Mouse (Mus musculus) ES-E14 (cell line): Measurements from ENCODE around the gene Gm13696. TPM values are rescaled to one million over a fixed set of nuclear protein-coding genes. Genes with fewer than 3 reads are reported as not detected.
"Not testable (repeated sequence)": the region's sequence is repeated elsewhere in the genome, so short reads cannot be mapped to it uniquely, and the experiment has no call there.

Experiments
- DNase-seq: peaks from one replicate; pipeline ENCODE4 v3.0.0-alpha.2; 2013; ENCODE audit warnings: low read depth, low spot score
- H3K27ac ChIP-seq: 2 replicates; pipeline ENCODE4 v1.5.1; 2012; ENCODE audit warnings: low read depth, mild to moderate bottlenecking, low read length, moderate library complexity, mixed read lengths; ENCODE audit not compliant: poor library complexity, insufficient read depth, severe bottlenecking
- H3K36me3 ChIP-seq: 2 replicates; pipeline ENCODE4 v1.6.1; 2012; ENCODE audit warnings: mild to moderate bottlenecking, low read length, moderate library complexity, mixed read lengths; ENCODE audit not compliant: control insufficient read depth, poor library complexity, insufficient read depth, severe bottlenecking
- H3K4me1 ChIP-seq, 2 experiments: fragments of 150-350 bp in 1 of 2; sonication (generic) in 1 of 2; 2 replicates each; pipeline ENCODE4 v1.6.1; 2012; ENCODE audit warnings: low read length in 2 of 2, mild to moderate bottlenecking in 1 of 2, mixed read lengths in 1 of 2; ENCODE audit not compliant: control insufficient read depth in 2 of 2, insufficient read depth in 2 of 2, poor library complexity in 1 of 2
- H3K4me3 ChIP-seq, 2 experiments: fragments of 150-350 bp in 1 of 2; sonication (generic) in 1 of 2; 2 replicates each; pipeline ENCODE4 v1.5.1; 2012; ENCODE audit warnings: low read length in 2 of 2, low read depth in 1 of 2, mild to moderate bottlenecking in 1 of 2, mixed read lengths in 1 of 2; ENCODE audit not compliant: insufficient read depth in 1 of 2, poor library complexity in 1 of 2, severe bottlenecking in 1 of 2
- H3K9ac ChIP-seq: 2 replicates; pipeline ENCODE4 v1.6.1; 2012; ENCODE audit warnings: low read depth, mild to moderate bottlenecking, low read length, mixed read lengths; ENCODE audit not compliant: poor library complexity, insufficient read depth, severe bottlenecking
- H3K9me3 ChIP-seq: fragments of 150-350 bp; sonication (generic); 2 replicates; pipeline ENCODE4 v1.6.1; 2012; ENCODE audit warnings: low read depth, mild to moderate bottlenecking, low read length; ENCODE audit not compliant: control insufficient read depth, insufficient read depth
- CHD2 ChIP-seq: IDR thresholded peaks from 2 replicates; pipeline ENCODE4 v1.6.1; 2014; ENCODE audit warnings: mild to moderate bottlenecking, low read depth, low read length, inconsistent platforms
- HCFC1 ChIP-seq: IDR thresholded peaks from 2 replicates; pipeline ENCODE4 v1.6.1; 2012; ENCODE audit warnings: low read length, inconsistent platforms, borderline replicate concordance; ENCODE audit not compliant: insufficient read depth
- MAFK ChIP-seq: IDR thresholded peaks from 2 replicates; pipeline ENCODE4 v1.6.1; 2014; ENCODE audit warnings: mild to moderate bottlenecking, low read depth, low read length, inconsistent platforms; ENCODE audit not compliant: insufficient read depth
- ZC3H11A ChIP-seq: IDR thresholded peaks from 2 replicates; pipeline ENCODE4 v1.6.1; 2012; ENCODE audit warnings: low read depth, mild to moderate bottlenecking, inconsistent platforms, low read length, borderline replicate concordance
- ZNF384 ChIP-seq: IDR thresholded peaks from 2 replicates; pipeline ENCODE4 v1.6.1; 2012; ENCODE audit warnings: low read depth, low read length, inconsistent platforms
- in situ Hi-C, 2 experiments: fragments of 600-800 bp; cut with MboI; formaldehyde crosslinking; loops; one replicate each; pipeline ENCODE4 v1.15.1; 2025; ENCODE audit warnings: low sequenced_read_pairs in 2 of 2, inconsistent platforms in 1 of 2; ENCODE audit not compliant: unreplicated experiment in 2 of 2
- total RNA-seq: library from RNA; depleted of rRNA; stranded (reverse); fragments of 300-350 nt; gene quantifications from 2 replicates; pipeline ENCODE4 v1.2.3, GENCODE M21; 2012; rRNA removed

The Gm13696 gene
- 3.7 and 5.8 TPM in 2 replicates for total RNA-seq

- H3K4me3 ChIP-seq, DNase-seq, H3K4me1 ChIP-seq, H3K9ac ChIP-seq, H3K9me3 ChIP-seq, H3K27ac ChIP-seq, in situ Hi-C loops, H3K36me3 ChIP-seq: not testable (repeated sequence)
These were observed at the start of gene Gm13696 for GRCm38 (mm10) chr2:83972823-83973222. Gene Gm13696, plus strand, starts transcription at chr2:83973123.

- no peak overlapping the region for H3K4me3 ChIP-seq
- H3K9ac ChIP-seq = no peak overlapping the region
- in situ Hi-C loops = no loop called here
- H3K4me1 ChIP-seq = no peaks in the 10 kb centered on the region
- no peaks in the 10 kb centered on the region for H3K36me3 ChIP-seq
- TF ChIP-seq CHD2 = no peak
- no peak for TF ChIP-seq HCFC1
- no peak for TF ChIP-seq ZNF384
- TF ChIP-seq MAFK = no peak
- no peak for TF ChIP-seq ZC3H11A
- no peaks in the 10 kb centered on the region for H3K9me3 ChIP-seq
- H3K27ac ChIP-seq = no peak overlapping the region
- no peak for DNase-seq
These were observed 43.3 kb upstream of the Gm13696 start for GRCm38 (mm10) chr2:83929478-83930088.

GRCm38 (mm10) chr2:83940931-83941361 is 32.0 kb upstream of the Gm13696 start, which contains the start of gene Zswim2:
Gene Zswim2, minus strand, starts transcription at chr2:83941228.
- Histone ChIP-seq H3K9ac (no peak within 1 kb of the TSS), H3K9me3 (no peaks in the 10 kb centered on the region), H3K27ac (no peak within 1 kb of the TSS), H3K4me1 (no peaks in the 10 kb centered on the region), H3K36me3 (no peaks in the 10 kb centered on the region), H3K4me3 (no peak within 1 kb of the TSS; a peak in 2 of 4 replicates)
- peak; percentile 54 for DNase-seq
- no peak for TF ChIP-seq ZC3H11A
- no peak for TF ChIP-seq HCFC1
- no peak for TF ChIP-seq ZNF384
- no peak for TF ChIP-seq CHD2
- no peak for TF ChIP-seq MAFK
- in situ Hi-C loops = no loop called here

GRCm38 (mm10) chr2:83941378-83941777 is 31.5 kb upstream of the Gm13696 start:
- H3K4me3 ChIP-seq = no peak overlapping the region
- no peaks in the 10 kb centered on the region for H3K36me3 ChIP-seq
- TF ChIP-seq ZC3H11A = no peak
- no peak for TF ChIP-seq HCFC1
- no peak for TF ChIP-seq MAFK
- no peak for TF ChIP-seq CHD2
- H3K9me3 ChIP-seq = no peaks in the 10 kb centered on the region
- no peak overlapping the region for H3K9ac ChIP-seq
- DNase-seq = no peak
- in situ Hi-C loops = no loop called here
- no peaks in the 10 kb centered on the region for H3K4me1 ChIP-seq
- H3K27ac ChIP-seq = no peak overlapping the region

GRCm38 (mm10) chr2:83941792-83942191 is 31.1 kb upstream of the Gm13696 start:
- Histone ChIP-seq H3K27ac (no peak overlapping the region), H3K4me1 (no peaks in the 10 kb centered on the region), H3K4me3 (no peak overlapping the region), H3K36me3 (no peaks in the 10 kb centered on the region), H3K9me3 (no peaks in the 10 kb centered on the region), H3K9ac (no peak overlapping the region)
- DNase-seq = no peak
- no peak for TF ChIP-seq CHD2
- no peak for TF ChIP-seq ZC3H11A
- TF ChIP-seq HCFC1 = no peak
- TF ChIP-seq MAFK = no peak
- in situ Hi-C loops = no loop called here

GRCm38 (mm10) chr2:83955393-83955792 is 17.5 kb upstream of the Gm13696 start, which contains the start of gene Gm13698:
Gene Gm13698, plus strand, starts transcription at chr2:83955693.
- H3K9ac ChIP-seq, H3K27ac ChIP-seq, DNase-seq, H3K4me1 ChIP-seq, in situ Hi-C loops, H3K9me3 ChIP-seq, H3K4me3 ChIP-seq, H3K36me3 ChIP-seq: not testable (repeated sequence)

- H3K36me3 ChIP-seq, in situ Hi-C loops: not testable (repeated sequence)
These were observed 11.7 kb upstream of the Gm13696 start, which contains the start of gene Gm13693 for GRCm38 (mm10) chr2:83961203-83961602. Gene Gm13693, plus strand, starts transcription at chr2:83961503.

More at GRCm38 (mm10) chr2:83961203-83961602, 11.7 kb upstream of the Gm13696 start, which contains the start of gene Gm13693:
- H3K9ac ChIP-seq, H3K4me3 ChIP-seq, H3K27ac ChIP-seq, DNase-seq, H3K9me3 ChIP-seq, H3K4me1 ChIP-seq: not testable (repeated sequence)
